Mouse (Mus musculus): ENCODE results near the gene Usp15.

Usp15 gene

GRCm38 (mm10) chr10:123100584-123100983 lies 96.2 kb downstream of the Usp15 start:
- DNase-seq: no peak

GRCm38 (mm10) chr10:123094504-123094903 lies 102.3 kb downstream of the Usp15 start:
- DNase-seq: no peak

- no peak for DNase-seq
These were observed 104.2 kb downstream of the Usp15 start for GRCm38 (mm10) chr10:123092577-123092976.

GRCm38 (mm10) chr10:123091737-123092136 lies 105.1 kb downstream of the Usp15 start:
- peak; percentile 22 to 34 for DNase-seq

GRCm38 (mm10) chr10:123089425-123089930 lies 107.3 kb downstream of the Usp15 start:
- no peak for DNase-seq

GRCm38 (mm10) chr10:123086847-123087246 lies 109.9 kb downstream of the Usp15 start:
- DNase-seq: no peak

- no peak for DNase-seq
These were observed 111.7 kb downstream of the Usp15 start for GRCm38 (mm10) chr10:123084900-123085641.

GRCm38 (mm10) chr10:123084307-123084706 lies 112.5 kb downstream of the Usp15 start:
- no peak for DNase-seq

GRCm38 (mm10) chr10:123076245-123077023 lies 120.4 kb downstream of the Usp15 start, which contains the start of gene Mon2:
Mon2 (minus strand) TSS chr10:123076505.
- peak; percentile 96 to 97 for DNase-seq

GRCm38 (mm10) chr10:123075751-123076242 lies 121.0 kb downstream of the Usp15 start:
- DNase-seq: peak in 1 of 2 experiments; percentile 29

GRCm38 (mm10) chr10:123071997-123072396 lies 124.8 kb downstream of the Usp15 start:
- no peak for DNase-seq

GRCm38 (mm10) chr10:123063021-123063420 lies 133.8 kb downstream of the Usp15 start:
- no peak for DNase-seq

GRCm38 (mm10) chr10:123060831-123061230 lies 136.0 kb downstream of the Usp15 start:
- DNase-seq: peak; percentile 8 to 19

GRCm38 (mm10) chr10:123057082-123057481 lies 139.7 kb downstream of the Usp15 start:
- no peak for DNase-seq

GRCm38 (mm10) chr10:123056463-123056862 lies 140.3 kb downstream of the Usp15 start:
- no peak for DNase-seq

GRCm38 (mm10) chr10:123055205-123056000 lies 141.4 kb downstream of the Usp15 start:
- no peak for DNase-seq

All from lung, adult 18-20 months (tissue).